Mouse (Mus musculus): Measurements from ENCODE around the gene Serpina1f. TPM values are rescaled to one million over a fixed set of nuclear protein-coding genes. Genes with fewer than 3 reads are reported as not detected.

Gene Serpina1f
- polyA plus RNA-seq, 1 experiment = 0.44 TPM

GRCm38 (mm10) chr12:103700144-103700750 lies 4.9 kb upstream of the Serpina1f start:
- no peak overlapping the region for H3K4me3 ChIP-seq (ENCODE audit: low read depth, low read length)
- 87% methylated on average over 4 of the region's 4 CpGs for WGBS
- TF ChIP-seq CTCF (IDR thresholded peaks at IDR 0.05; ENCODE audit: extremely low read depth, insufficient read length, insufficient replicate concordance, low read depth, low read length) (no peak), POLR2A (IDR thresholded peaks at IDR 0.05; ENCODE audit: low read depth, low read length) (no peak)
- H3K36me3 ChIP-seq (ENCODE audit: control insufficient read depth, insufficient read depth, low read length) = no peaks in the 10 kb centered on the region
- H3K27ac ChIP-seq (ENCODE audit: insufficient read depth, low read depth, low read length) = no peak overlapping the region
- H3K4me1 ChIP-seq (ENCODE audit: control insufficient read depth, insufficient read depth, insufficient read length, low read length) = peaks cover 8% of the 10 kb centered on the region; the same call in 1 of the 2 replicates
- H3K27me3 ChIP-seq (ENCODE audit: control insufficient read depth, insufficient read depth, low read length) = no peaks in the 10 kb centered on the region

DNA sequence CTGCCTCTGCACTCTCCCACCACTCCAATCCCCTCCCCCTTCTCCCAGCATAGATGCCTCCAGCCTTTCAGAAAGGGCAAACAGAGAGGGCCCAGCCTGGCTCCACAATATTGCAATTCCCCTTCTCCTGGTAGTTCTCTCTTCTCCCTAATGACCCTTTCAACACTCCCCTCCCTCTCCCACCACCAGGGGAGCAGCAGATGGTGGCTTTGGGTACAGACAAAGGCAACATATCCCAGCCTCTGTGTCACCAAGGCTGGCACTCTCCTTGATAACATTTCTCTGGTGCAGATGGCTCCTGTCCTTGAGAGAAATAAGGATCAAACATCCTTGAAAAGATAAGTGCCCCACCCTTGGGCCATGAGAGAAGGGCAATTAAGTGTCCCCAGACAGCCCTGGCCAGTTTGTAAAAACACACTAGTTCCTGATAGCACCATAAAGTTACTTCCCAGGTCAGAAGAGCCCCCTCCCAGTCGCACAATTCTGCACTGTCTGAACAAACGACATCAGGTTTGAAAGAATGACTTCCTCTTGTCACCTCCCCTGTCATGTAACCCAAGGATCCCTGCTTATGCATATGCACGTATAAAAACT lies 7.0 kb downstream of the Serpina1f start:
- WGBS = 8% methylated on average over 3 of the region's 3 CpGs
- Histone ChIP-seq H3K27ac (ENCODE audit: insufficient read depth, low read depth, low read length) (peak overlapping the region; percentile 57), H3K27me3 (ENCODE audit: control insufficient read depth, insufficient read depth, low read length) (no peaks in the 10 kb centered on the region), H3K4me3 (ENCODE audit: low read depth, low read length) (no peak overlapping the region), H3K4me1 (ENCODE audit: control insufficient read depth, insufficient read depth, insufficient read length, low read length) (peaks cover 38% of the 10 kb centered on the region), H3K36me3 (ENCODE audit: control insufficient read depth, insufficient read depth, low read length) (no peaks in the 10 kb centered on the region)
- TF ChIP-seq POLR2A (IDR thresholded peaks at IDR 0.05; ENCODE audit: low read depth, low read length) (no peak), CTCF (IDR thresholded peaks at IDR 0.05; ENCODE audit: extremely low read depth, insufficient read length, insufficient replicate concordance, low read depth, low read length) (no peak)

- H3K4me3 ChIP-seq (ENCODE audit: low read depth, low read length) = no peak overlapping the region
- TF ChIP-seq CTCF (IDR thresholded peaks at IDR 0.05; ENCODE audit: extremely low read depth, insufficient read length, insufficient replicate concordance, low read depth, low read length) = no peak
- TF ChIP-seq POLR2A (IDR thresholded peaks at IDR 0.05; ENCODE audit: low read depth, low read length) = no peak
- 47% methylated on average over 7 of the region's 7 CpGs for WGBS
- no peak overlapping the region for H3K27ac ChIP-seq (ENCODE audit: insufficient read depth, low read depth, low read length)
- H3K36me3 ChIP-seq (ENCODE audit: control insufficient read depth, insufficient read depth, low read length) = no peaks in the 10 kb centered on the region
- no peaks in the 10 kb centered on the region for H3K27me3 ChIP-seq (ENCODE audit: control insufficient read depth, insufficient read depth, low read length)
- H3K4me1 ChIP-seq (ENCODE audit: control insufficient read depth, insufficient read depth, insufficient read length, low read length) = peaks cover 38% of the 10 kb centered on the region
These were observed 8.3 kb downstream of the Serpina1f start for GRCm38 (mm10) chr12:103687021-103687420.

GRCm38 (mm10) chr12:103686050-103686449 lies 9.3 kb downstream of the Serpina1f start:
- no peak overlapping the region for H3K27ac ChIP-seq (ENCODE audit: insufficient read depth, low read depth, low read length)
- no peaks in the 10 kb centered on the region for H3K36me3 ChIP-seq (ENCODE audit: control insufficient read depth, insufficient read depth, low read length)
- H3K4me3 ChIP-seq (ENCODE audit: low read depth, low read length) = no peak overlapping the region
- peaks cover 41% of the 10 kb centered on the region for H3K4me1 ChIP-seq (ENCODE audit: control insufficient read depth, insufficient read depth, insufficient read length, low read length)
- WGBS = 79% methylated on average over 3 of the region's 3 CpGs
- H3K27me3 ChIP-seq (ENCODE audit: control insufficient read depth, insufficient read depth, low read length) = no peaks in the 10 kb centered on the region
- no peak for TF ChIP-seq POLR2A (IDR thresholded peaks at IDR 0.05; ENCODE audit: low read depth, low read length)
- no peak for TF ChIP-seq CTCF (IDR thresholded peaks at IDR 0.05; ENCODE audit: extremely low read depth, insufficient read length, insufficient replicate concordance, low read depth, low read length)

- WGBS = 31% methylated on average over 3 of the region's 3 CpGs
- H3K4me1 ChIP-seq (ENCODE audit: control insufficient read depth, insufficient read depth, insufficient read length, low read length) = peaks cover 38% of the 10 kb centered on the region
- H3K4me3 ChIP-seq (ENCODE audit: low read depth, low read length) = no peak overlapping the region
- no peaks in the 10 kb centered on the region for H3K27me3 ChIP-seq (ENCODE audit: control insufficient read depth, insufficient read depth, low read length)
- no peak overlapping the region for H3K27ac ChIP-seq (ENCODE audit: insufficient read depth, low read depth, low read length)
- H3K36me3 ChIP-seq (ENCODE audit: control insufficient read depth, insufficient read depth, low read length) = no peaks in the 10 kb centered on the region
- TF ChIP-seq POLR2A (IDR thresholded peaks at IDR 0.05; ENCODE audit: low read depth, low read length) (no peak), CTCF (IDR thresholded peaks at IDR 0.05; ENCODE audit: extremely low read depth, insufficient read length, insufficient replicate concordance, low read depth, low read length) (no peak)
These were observed 9.9 kb downstream of the Serpina1f start for GRCm38 (mm10) chr12:103685386-103685785.

DNA sequence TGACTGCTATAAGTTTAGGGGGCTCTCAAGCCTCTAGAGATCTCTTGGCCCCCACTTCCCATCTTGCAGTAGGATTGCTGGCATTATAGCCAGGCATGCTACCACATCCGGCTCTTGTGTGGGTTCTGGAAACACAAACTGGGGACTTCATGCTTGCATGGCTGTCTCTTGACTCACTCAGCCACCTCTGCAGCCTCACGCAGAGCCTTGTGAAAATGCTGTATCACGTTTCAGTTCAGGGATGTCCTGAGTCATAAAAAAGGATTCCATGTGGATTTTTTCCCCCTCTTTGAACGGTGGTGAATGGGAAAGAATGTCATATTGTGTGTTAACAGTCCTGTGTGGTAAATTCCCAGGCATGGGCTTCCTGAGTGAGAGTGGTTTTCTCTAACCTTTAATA lies 11.6 kb downstream of the Serpina1f start:
- Histone ChIP-seq H3K27ac (ENCODE audit: insufficient read depth, low read depth, low read length) (no peak overlapping the region), H3K4me1 (ENCODE audit: control insufficient read depth, insufficient read depth, insufficient read length, low read length) (peaks cover 33% of the 10 kb centered on the region), H3K27me3 (ENCODE audit: control insufficient read depth, insufficient read depth, low read length) (no peaks in the 10 kb centered on the region), H3K4me3 (ENCODE audit: low read depth, low read length) (no peak overlapping the region), H3K36me3 (ENCODE audit: control insufficient read depth, insufficient read depth, low read length) (no peaks in the 10 kb centered on the region)
- WGBS = 55% methylated on average over 4 of the region's 4 CpGs
- no peak for TF ChIP-seq CTCF (IDR thresholded peaks at IDR 0.05; ENCODE audit: extremely low read depth, insufficient read length, insufficient replicate concordance, low read depth, low read length)
- TF ChIP-seq POLR2A (IDR thresholded peaks at IDR 0.05; ENCODE audit: low read depth, low read length) = no peak

GRCm38 (mm10) chr12:103681739-103682138 lies 13.6 kb downstream of the Serpina1f start:
- Histone ChIP-seq H3K36me3 (ENCODE audit: control insufficient read depth, insufficient read depth, low read length) (no peaks in the 10 kb centered on the region), H3K27me3 (ENCODE audit: control insufficient read depth, insufficient read depth, low read length) (no peaks in the 10 kb centered on the region), H3K4me3 (ENCODE audit: low read depth, low read length) (no peak overlapping the region), H3K4me1 (ENCODE audit: control insufficient read depth, insufficient read depth, insufficient read length, low read length) (peaks cover 15% of the 10 kb centered on the region), H3K27ac (ENCODE audit: insufficient read depth, low read depth, low read length) (no peak overlapping the region)
- TF ChIP-seq POLR2A (IDR thresholded peaks at IDR 0.05; ENCODE audit: low read depth, low read length) = no peak
- WGBS = 24% methylated on average over 2 of the region's 2 CpGs

Measured in small intestine, adult 2 months (tissue).